Mouse (Mus musculus) thymus, adult 2 months (tissue): Measurements from ENCODE around the gene Snx19.

Source experiments
- CTCF ChIP-seq: fragments of 200-500 bp; IDR thresholded peaks from 2 replicates; pipeline ENCODE4 v1.5.1; 2012; ENCODE audit warnings: mild to moderate bottlenecking, control low read depth, low read length, moderate library complexity, borderline replicate concordance; ENCODE audit not compliant: control insufficient read depth, poor library complexity, insufficient read depth; ENCODE audit errors: extremely low read depth
- POLR2A ChIP-seq: fragments of 200-500 bp; IDR thresholded peaks from 2 replicates; pipeline ENCODE4 v1.6.1; 2012; ENCODE audit warnings: mild to moderate bottlenecking, low read length, control low read depth, moderate library complexity; ENCODE audit not compliant: control insufficient read depth, poor library complexity, insufficient read depth; ENCODE audit errors: extremely low read depth

DNA sequence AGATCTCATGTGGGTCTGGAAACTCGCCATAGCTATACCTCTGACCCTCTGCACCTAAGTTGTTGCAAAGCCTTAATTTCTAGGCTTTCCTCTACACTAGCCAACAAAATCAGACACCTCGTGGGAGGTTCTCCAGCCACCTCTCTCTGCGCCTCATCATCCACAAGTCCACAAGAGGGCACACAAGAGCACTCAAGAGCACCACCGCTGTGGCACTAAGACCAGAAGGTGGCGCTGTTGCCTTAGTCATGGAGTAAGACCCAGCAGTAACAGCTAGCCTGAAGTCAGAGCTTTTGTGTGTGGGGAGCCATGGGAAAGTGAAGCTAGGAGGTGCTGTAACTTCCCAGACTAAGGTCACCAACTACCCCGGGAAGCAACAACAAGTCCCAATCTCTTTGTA is 53.6 kb downstream of the Snx19 start:
- peak; percentile 97; the same call in 1 of the 2 replicates for TF ChIP-seq CTCF
- no peak for TF ChIP-seq POLR2A
